Mouse (Mus musculus) thymus, adult 2 months (tissue): ENCODE measurements around the gene Dnm3. TPM values are rescaled to one million over a fixed set of nuclear protein-coding genes. Genes with fewer than 3 reads are reported as not detected.

Experiments used
- DNase-seq: peaks from one replicate; pipeline ENCODE4 v3.0.0; 2021
- H3K27ac ChIP-seq: fragments of 200-500 bp; 2 replicates; pipeline ENCODE4 v1.5.1; 2012; ENCODE audit warnings: low read length, control low read depth; ENCODE audit not compliant: control insufficient read depth, insufficient read depth
- H3K27me3 ChIP-seq: fragments of 200-500 bp; 2 replicates; pipeline ENCODE4 v1.6.1; 2012; ENCODE audit warnings: mild to moderate bottlenecking, low read length, moderate library complexity, mixed read lengths; ENCODE audit not compliant: control insufficient read depth, insufficient read depth
- H3K36me3 ChIP-seq: fragments of 200-500 bp; 2 replicates; pipeline ENCODE4 v1.6.1; 2012; ENCODE audit warnings: mild to moderate bottlenecking, low read length, moderate library complexity; ENCODE audit not compliant: control insufficient read depth, insufficient read depth
- H3K4me1 ChIP-seq: fragments of 200-500 bp; replicated peaks from 2 replicates; pipeline ENCODE4 v1.6.1; 2012; ENCODE audit warnings: low read length; ENCODE audit not compliant: control insufficient read depth, insufficient read depth
- H3K4me3 ChIP-seq: fragments of 200-500 bp; 2 replicates; pipeline ENCODE4 v1.5.1; 2012; ENCODE audit warnings: mild to moderate bottlenecking, low read length, control low read depth, moderate library complexity; ENCODE audit not compliant: control insufficient read depth, insufficient read depth
- CTCF ChIP-seq: fragments of 200-500 bp; IDR thresholded peaks from 2 replicates; pipeline ENCODE4 v1.5.1; 2012; ENCODE audit warnings: mild to moderate bottlenecking, control low read depth, low read length, moderate library complexity, borderline replicate concordance; ENCODE audit not compliant: control insufficient read depth, poor library complexity, insufficient read depth; ENCODE audit errors: extremely low read depth
- POLR2A ChIP-seq: fragments of 200-500 bp; IDR thresholded peaks from 2 replicates; pipeline ENCODE4 v1.6.1; 2012; ENCODE audit warnings: mild to moderate bottlenecking, low read length, control low read depth, moderate library complexity; ENCODE audit not compliant: control insufficient read depth, poor library complexity, insufficient read depth; ENCODE audit errors: extremely low read depth
- WGBS: fragments of 180-500 bp; shearing (Covaris S2); methylation state at CpG from one replicate; pipeline ENCODE4 v1.1.7; 2018; 5-methylcytosine and 5-hydroxymethylcytosine counted together
- polyA plus RNA-seq: library from polyadenylated mRNA; depleted of rRNA; stranded (reverse); fragments of >200 nt; gene quantifications from 2 replicates; pipeline ENCODE4 v1.2.3, GENCODE M21; 2012

Dnm3 gene
- polyA plus RNA-seq, 1 experiment: 1.1 TPM

GRCm38 (mm10) chr1:162210529-162210928 is 267.3 kb downstream of the Dnm3 start:
- TF ChIP-seq POLR2A: no peak
- no peak for TF ChIP-seq CTCF
- no peaks in the 10 kb centered on the region for H3K4me1 ChIP-seq

GRCm38 (mm10) chr1:162209487-162210149 is 268.2 kb downstream of the Dnm3 start:
- Histone ChIP-seq H3K27ac (no peak overlapping the region), H3K4me1 (no peaks in the 10 kb centered on the region), H3K4me3 (no peak overlapping the region), H3K27me3 (no peaks in the 10 kb centered on the region), H3K36me3 (no peaks in the 10 kb centered on the region)
- no peak for DNase-seq
- 94% methylated on average over 10 of the region's 10 CpGs for WGBS
- no peak for TF ChIP-seq CTCF

More at GRCm38 (mm10) chr1:162210529-162210928, 267.3 kb downstream of the Dnm3 start:
- H3K4me3 ChIP-seq: no peak overlapping the region
- H3K36me3 ChIP-seq: no peaks in the 10 kb centered on the region
- H3K27ac ChIP-seq: no peak overlapping the region
- WGBS: 98% methylated on average over 2 of the region's 2 CpGs
- H3K27me3 ChIP-seq: no peaks in the 10 kb centered on the region
- DNase-seq: no peak

GRCm38 (mm10) chr1:162209010-162209409 is 268.8 kb downstream of the Dnm3 start:
- H3K27ac ChIP-seq: no peak overlapping the region
- no peaks in the 10 kb centered on the region for H3K36me3 ChIP-seq
- WGBS: 96% methylated on average over 9 of the region's 9 CpGs
- no peaks in the 10 kb centered on the region for H3K27me3 ChIP-seq
- no peak for TF ChIP-seq CTCF
- no peak for TF ChIP-seq POLR2A
- H3K4me3 ChIP-seq: no peak overlapping the region
- no peaks in the 10 kb centered on the region for H3K4me1 ChIP-seq
- no peak for DNase-seq

GRCm38 (mm10) chr1:162207708-162208043 is 270.2 kb downstream of the Dnm3 start:
- Histone ChIP-seq H3K36me3 (no peaks in the 10 kb centered on the region), H3K4me1 (no peaks in the 10 kb centered on the region), H3K27me3 (no peaks in the 10 kb centered on the region), H3K4me3 (no peak overlapping the region), H3K27ac (no peak overlapping the region)
- no peak for TF ChIP-seq POLR2A
- 28% methylated on average over 7 of the region's 7 CpGs for WGBS
- no peak for DNase-seq

GRCm38 (mm10) chr1:162206998-162207707 is 270.7 kb downstream of the Dnm3 start:
- H3K27ac ChIP-seq: no peak overlapping the region
- DNase-seq: no peak
- no peaks in the 10 kb centered on the region for H3K36me3 ChIP-seq
- WGBS: 14% methylated on average over 12 of the region's 12 CpGs
- H3K4me3 ChIP-seq: no peak overlapping the region
- TF ChIP-seq CTCF (no peak), POLR2A (no peak)
- H3K27me3 ChIP-seq: no peaks in the 10 kb centered on the region
- no peaks in the 10 kb centered on the region for H3K4me1 ChIP-seq

GRCm38 (mm10) chr1:162202465-162203348 is 275.1 kb downstream of the Dnm3 start:
- no peaks in the 10 kb centered on the region for H3K27me3 ChIP-seq
- DNase-seq: no peak
- no peaks in the 10 kb centered on the region for H3K4me1 ChIP-seq
- TF ChIP-seq CTCF: no peak
- no peak for TF ChIP-seq POLR2A
- 90% methylated on average over 12 of the region's 12 CpGs for WGBS
- no peaks in the 10 kb centered on the region for H3K36me3 ChIP-seq
- H3K4me3 ChIP-seq: no peak overlapping the region
- no peak overlapping the region for H3K27ac ChIP-seq

GRCm38 (mm10) chr1:162200446-162200845 is 277.4 kb downstream of the Dnm3 start:
- Histone ChIP-seq H3K4me3 (no peak overlapping the region), H3K36me3 (no peaks in the 10 kb centered on the region), H3K4me1 (no peaks in the 10 kb centered on the region), H3K27ac (no peak overlapping the region), H3K27me3 (no peaks in the 10 kb centered on the region)
- DNase-seq: no peak
- whole genome bisulfite sequencing: 92% methylated on average over 6 of the region's 6 CpGs
- no peak for TF ChIP-seq CTCF
- TF ChIP-seq POLR2A: no peak
